Mouse (Mus musculus) embryonic facial prominence, embryonic 11.5 days (tissue): ENCODE measurements at regions not wholly inside any gene's neighbourhood (a gene's known extent, or its start where the extent isn't known, plus 50 kb on each side); places are given as distances from the start of the nearest gene placed in this dataset.

Source experiments
- ATAC-seq: fragments of 200-750 bp; cut with Nextera tagmentation; replicated peaks from 2 replicates; pipeline ENCODE4 v1.8.0; 2017; ENCODE audit warnings: low read depth; ENCODE audit not compliant: insufficient number of reproducible peaks, low FRiP score, low TSS enrichment
- DNase-seq: peaks from one replicate; pipeline ENCODE4 v3.0.0-alpha.2; 2015; ENCODE audit warnings: low spot score
- H3K27ac ChIP-seq: fragments of 300-500 bp; sonication (generic); replicated peaks from 2 replicates; pipeline ENCODE4 v1.5.1; 2014; ENCODE audit warnings: mild to moderate bottlenecking, low read depth, low read length, control low read depth
- H3K27me3 ChIP-seq: fragments of 300-500 bp; sonication (generic); 2 replicates; pipeline ENCODE4 v1.6.1; 2014; ENCODE audit warnings: mild to moderate bottlenecking, low read length, moderate library complexity, mixed read lengths; ENCODE audit not compliant: control insufficient read depth, insufficient read depth
- H3K36me3 ChIP-seq: fragments of 300-500 bp; sonication (generic); replicated peaks from 2 replicates; pipeline ENCODE4 v1.6.1; 2014; ENCODE audit warnings: low read depth, mild to moderate bottlenecking, low read length, moderate library complexity, mixed read lengths; ENCODE audit not compliant: control insufficient read depth, insufficient read depth
- H3K4me1 ChIP-seq: fragments of 300-500 bp; sonication (generic); 2 replicates; pipeline ENCODE4 v1.6.1; 2014; ENCODE audit warnings: low read length, mixed read lengths; ENCODE audit not compliant: control insufficient read depth, insufficient read depth
- H3K4me2 ChIP-seq: fragments of 300-500 bp; sonication (generic); 2 replicates; pipeline ENCODE4 v1.6.1; 2014; ENCODE audit warnings: low read depth, mild to moderate bottlenecking, control low read depth, low read length, moderate library complexity
- H3K4me3 ChIP-seq: fragments of 300-500 bp; sonication (generic); 2 replicates; pipeline ENCODE4 v1.5.1; 2014; ENCODE audit warnings: low read depth, low read length, control low read depth
- H3K9ac ChIP-seq: fragments of 300-500 bp; sonication (generic); replicated peaks from 2 replicates; pipeline ENCODE4 v1.6.1; 2014; ENCODE audit warnings: mild to moderate bottlenecking, control low read depth, low read length
- H3K9me3 ChIP-seq: fragments of 300-500 bp; sonication (generic); replicated peaks from 2 replicates; pipeline ENCODE4 v1.6.1; 2016; ENCODE audit warnings: mild to moderate bottlenecking, low read length, inconsistent platforms, mixed read lengths; ENCODE audit not compliant: control insufficient read depth
- whole genome bisulfite sequencing: fragments of 180-500 bp; shearing (Covaris S2); extraction: QIAGEN DNeasy Blood & Tissue Kit; methylation state at CpG from one replicate; pipeline ENCODE4 v1.1.7; 2014; 5-methylcytosine and 5-hydroxymethylcytosine counted together

- H3K4me1 ChIP-seq = no peaks in the 10 kb centered on the region
- DNase-seq = no peak
- H3K27me3 ChIP-seq = no peaks in the 10 kb centered on the region
- no peaks in the 10 kb centered on the region for H3K9me3 ChIP-seq
- H3K4me2 ChIP-seq = no peak overlapping the region
- H3K4me3 ChIP-seq = no peak overlapping the region
- H3K9ac ChIP-seq = no peak overlapping the region
- ATAC-seq = no peak
- no peaks in the 10 kb centered on the region for H3K36me3 ChIP-seq
- 91% methylated on average over 2 of the region's 2 CpGs for WGBS
- H3K27ac ChIP-seq = no peak overlapping the region
Measured at GRCm38 (mm10) chr19:60129635-60130034, 96.9 kb downstream of the Fam204a start.

GRCm38 (mm10) chr19:60124638-60125037 lies 101.9 kb downstream of the Fam204a start:
- no peaks in the 10 kb centered on the region for H3K4me1 ChIP-seq
- H3K27ac ChIP-seq = no peak overlapping the region
- no peak for DNase-seq
- no peak overlapping the region for H3K4me2 ChIP-seq
- H3K36me3 ChIP-seq = no peaks in the 10 kb centered on the region
- ATAC-seq = no peak
- no peak overlapping the region for H3K4me3 ChIP-seq
- H3K9me3 ChIP-seq = no peaks in the 10 kb centered on the region
- no peak overlapping the region for H3K9ac ChIP-seq
- no peaks in the 10 kb centered on the region for H3K27me3 ChIP-seq
- 91% methylated on average over 2 of the region's 2 CpGs for WGBS

DNA sequence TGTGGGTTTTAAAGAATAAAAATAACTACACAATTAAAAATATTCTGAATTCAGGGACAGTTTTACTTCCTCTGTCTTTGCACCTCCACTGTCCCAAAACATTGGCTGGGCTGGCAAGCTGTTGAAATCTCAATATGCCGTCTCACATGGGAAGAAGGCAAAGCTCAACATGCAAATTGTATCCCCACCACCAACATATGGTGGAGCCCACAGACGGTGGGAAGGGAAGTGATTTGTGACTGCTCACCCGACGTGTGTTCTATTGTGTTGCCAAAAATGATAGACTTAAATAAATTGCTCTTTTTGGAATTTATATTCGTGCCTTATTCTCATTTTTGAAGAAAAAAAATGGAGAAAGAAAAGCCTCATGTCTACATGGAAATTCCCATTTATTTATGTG lies 105.6 kb downstream of the Fam204a start:
- no peak for ATAC-seq
- H3K36me3 ChIP-seq = no peaks in the 10 kb centered on the region
- WGBS = 82% methylated on average over 5 of the region's 5 CpGs
- no peaks in the 10 kb centered on the region for H3K9me3 ChIP-seq
- H3K27ac ChIP-seq = no peak overlapping the region
- no peak overlapping the region for H3K9ac ChIP-seq
- DNase-seq = no peak
- no peaks in the 10 kb centered on the region for H3K27me3 ChIP-seq
- no peak overlapping the region for H3K4me3 ChIP-seq
- no peaks in the 10 kb centered on the region for H3K4me1 ChIP-seq
- H3K4me2 ChIP-seq = no peak overlapping the region

DNA sequence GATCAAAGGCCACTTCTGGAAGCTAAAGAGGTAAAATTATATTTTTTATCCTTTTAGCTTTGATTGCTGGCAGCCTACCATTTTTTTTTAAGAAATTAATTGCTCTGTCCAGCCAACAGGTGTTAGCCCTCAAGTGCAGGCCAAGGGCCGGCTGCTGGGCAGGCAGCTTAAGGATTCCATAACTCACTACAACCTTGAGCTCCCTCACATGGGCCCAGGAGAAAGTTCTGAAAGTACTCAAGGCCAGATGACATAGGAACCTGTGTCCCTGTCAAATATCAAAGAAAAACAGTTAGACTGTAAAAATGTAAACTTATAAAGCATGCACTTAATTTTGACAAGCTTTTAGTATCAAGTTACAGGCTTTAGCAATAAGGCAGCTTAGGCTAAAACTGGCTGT lies 107.5 kb downstream of the Fam204a start:
- Histone ChIP-seq H3K9me3 (no peaks in the 10 kb centered on the region), H3K36me3 (no peaks in the 10 kb centered on the region), H3K4me2 (no peak overlapping the region), H3K4me1 (no peaks in the 10 kb centered on the region), H3K9ac (no peak overlapping the region), H3K27ac (no peak overlapping the region), H3K4me3 (no peak overlapping the region), H3K27me3 (no peaks in the 10 kb centered on the region)
- DNase-seq = peak; percentile 39
- 11% methylated on average over 1 of the region's 1 CpGs for WGBS
- ATAC-seq = no peak

DNA sequence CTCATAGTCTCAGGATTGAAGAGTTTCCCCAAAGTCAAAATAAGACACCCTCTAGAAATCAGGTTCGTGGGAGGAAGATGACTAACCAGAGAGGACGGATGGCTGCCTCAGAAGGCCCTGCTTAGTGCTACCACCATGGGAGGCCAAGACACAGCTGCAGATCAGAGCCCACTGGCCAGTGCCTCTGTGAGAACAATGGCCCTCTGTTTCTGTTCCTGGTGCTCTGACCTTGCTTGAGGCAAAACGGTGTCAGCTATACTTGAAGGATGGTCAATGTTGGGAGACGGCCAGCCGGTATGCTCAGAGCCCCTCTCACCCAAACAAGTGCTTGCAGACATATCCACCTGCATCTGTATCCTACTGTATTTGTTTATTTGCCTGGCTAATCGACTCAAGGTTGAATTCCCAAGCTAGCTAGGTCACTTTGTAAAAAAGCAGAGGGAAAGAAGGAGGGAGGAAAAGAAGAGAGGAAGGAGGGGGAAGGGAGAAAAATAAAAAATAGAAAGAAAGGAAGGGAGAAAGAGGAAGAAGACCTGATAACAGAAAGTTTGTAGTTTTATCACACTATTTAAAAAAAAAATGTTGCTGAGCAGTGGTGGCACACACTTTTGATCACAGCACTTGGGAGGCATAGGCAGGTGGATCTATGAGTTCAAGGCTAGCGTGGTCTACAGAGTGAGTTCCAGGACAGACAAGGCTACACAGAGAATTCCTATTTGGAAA lies 112.7 kb downstream of the Fam204a start:
- ATAC-seq (no peak), DNase-seq (peak; percentile 62)
- Histone ChIP-seq H3K9me3 (no peaks in the 10 kb centered on the region), H3K4me1 (no peaks in the 10 kb centered on the region), H3K9ac (no peak overlapping the region), H3K4me2 (no peak overlapping the region), H3K4me3 (no peak overlapping the region), H3K27ac (no peak overlapping the region), H3K27me3 (no peaks in the 10 kb centered on the region), H3K36me3 (no peaks in the 10 kb centered on the region)
- WGBS = 22% methylated on average over 7 of the region's 7 CpGs

GRCm38 (mm10) chr19:60110278-60110677 lies 116.2 kb downstream of the Fam204a start:
- no peaks in the 10 kb centered on the region for H3K9me3 ChIP-seq
- H3K27ac ChIP-seq = no peak overlapping the region
- no peak overlapping the region for H3K9ac ChIP-seq
- no peaks in the 10 kb centered on the region for H3K4me1 ChIP-seq
- no peak overlapping the region for H3K4me2 ChIP-seq
- no peaks in the 10 kb centered on the region; the same call in 1 of the 2 replicates for H3K27me3 ChIP-seq
- no peak overlapping the region for H3K4me3 ChIP-seq
- DNase-seq (peak; percentile 52), ATAC-seq (no peak)
- 45% methylated on average over 6 of the region's 6 CpGs for WGBS
- H3K36me3 ChIP-seq = no peaks in the 10 kb centered on the region

- Histone ChIP-seq H3K36me3 (no peaks in the 10 kb centered on the region), H3K9ac (no peak overlapping the region), H3K9me3 (no peaks in the 10 kb centered on the region), H3K4me1 (no peaks in the 10 kb centered on the region), H3K4me2 (no peak overlapping the region), H3K27ac (no peak overlapping the region), H3K27me3 (no peaks in the 10 kb centered on the region; the same call in 1 of the 2 replicates), H3K4me3 (no peak overlapping the region)
- WGBS = 59% methylated on average over 8 of the region's 8 CpGs
- ATAC-seq (no peak), DNase-seq (no peak)
Measured at GRCm38 (mm10) chr19:60109488-60109887, 117.0 kb downstream of the Fam204a start.

- Histone ChIP-seq H3K9ac (no peak overlapping the region), H3K9me3 (no peaks in the 10 kb centered on the region), H3K4me1 (no peaks in the 10 kb centered on the region), H3K27ac (no peak overlapping the region), H3K4me2 (no peak overlapping the region), H3K36me3 (no peaks in the 10 kb centered on the region), H3K4me3 (no peak overlapping the region), H3K27me3 (no peaks in the 10 kb centered on the region)
- ATAC-seq (no peak), DNase-seq (no peak)
- 78% methylated on average over 3 of the region's 3 CpGs for WGBS
Measured at GRCm38 (mm10) chr19:60097915-60098314, 128.6 kb downstream of the Fam204a start.
